Mouse (Mus musculus) testis, adult 10 weeks (tissue): ENCODE data around the gene AC124108.1. TPM values are rescaled to one million over a fixed set of nuclear protein-coding genes. Genes with fewer than 3 reads are reported as not detected.

Source experiments
- polyA plus RNA-seq: library from polyadenylated mRNA; stranded (reverse); fragments of 350-450 nt; fragmentation: Illumina TruSeq; extraction: RNeasy Lipid Tissue Mini Kit (QIAGEN cat#74804); gene quantifications from one replicate; pipeline ENCODE4 v1.2.3, GENCODE M21; 2014; ENCODE audit warnings: low read depth, low replicate concordance

AC124108.1 gene
- 0.11 TPM for polyA plus RNA-seq

DNA sequence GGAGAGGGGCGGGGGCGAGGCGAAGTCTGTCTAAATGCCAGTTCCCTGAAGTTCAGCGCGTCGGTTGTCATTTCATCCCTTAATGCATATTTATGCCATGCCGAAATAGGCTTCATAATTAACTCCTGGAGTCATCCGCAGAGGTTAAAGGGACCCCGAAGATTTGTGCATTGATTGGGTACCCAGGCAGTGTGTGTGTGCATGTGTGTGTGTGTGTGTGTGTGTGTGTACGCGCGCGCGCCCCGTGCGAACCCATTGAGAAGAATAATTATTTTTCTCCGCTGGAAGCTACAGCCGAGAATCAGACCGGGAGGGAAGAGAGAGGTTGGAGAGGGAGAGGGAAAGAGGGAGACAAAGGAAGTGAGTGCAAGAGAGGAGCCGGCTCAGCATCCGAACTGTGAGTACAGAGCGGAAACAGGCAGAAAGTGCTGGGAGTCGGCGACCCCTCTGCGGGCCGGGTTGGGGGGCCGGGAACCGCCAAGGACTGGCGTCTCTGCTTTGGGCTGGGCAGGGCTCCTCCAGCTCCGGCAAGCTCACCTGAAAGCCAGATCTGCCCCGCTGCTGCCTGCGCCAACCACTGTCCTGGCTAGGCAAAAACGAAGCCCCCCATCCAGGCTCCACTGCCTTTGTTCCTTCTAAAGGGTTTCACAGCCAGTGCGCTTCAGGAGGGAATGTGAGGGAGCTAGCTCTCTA is at the start of gene AC124108.1, which contains the start of gene Lemd1:
Gene AC124108.1, plus strand, starts transcription at position 365 of the 693 bp plus-strand sequence.
Gene Lemd1, plus strand, starts transcription at position 339 of the 693 bp plus-strand sequence.

DNA sequence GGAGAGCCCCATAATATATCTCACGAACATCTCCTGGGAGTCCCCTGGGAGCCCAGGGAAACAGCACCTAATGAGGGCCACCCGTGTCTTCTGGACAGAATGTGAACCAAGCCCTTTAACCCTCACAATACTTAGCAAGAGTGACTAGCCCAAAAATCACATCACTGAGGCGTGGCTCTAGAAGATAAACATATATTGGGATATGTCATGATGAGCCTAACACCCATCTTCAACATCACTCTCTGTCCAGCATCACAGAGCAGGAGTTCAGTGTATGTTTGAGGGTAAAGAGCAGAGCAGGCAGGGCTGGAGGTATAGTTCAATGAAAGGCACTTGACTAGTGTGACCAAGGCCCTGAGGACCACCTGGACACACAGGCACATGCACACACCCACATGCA is 38.4 kb downstream of the AC124108.1 start, which contains the start of gene Gm10188:
Gene Gm10188, minus strand, starts transcription at position 101 of the 400 bp plus-strand sequence.

Other genes starting within 250 kb of the AC124108.1 start
- 1.4 TPM for gene Slc45a3, start 228.5 kb upstream of the AC124108.1 start, polyA plus RNA-seq
- gene Elk4, start 183.8 kb upstream of the AC124108.1 start, polyA plus RNA-seq, result 4.8 TPM
- 0.22 TPM for gene Mfsd4a, start 123.4 kb upstream of the AC124108.1 start, polyA plus RNA-seq
- 1.2 TPM for gene Cdk18, start 51.8 kb upstream of the AC124108.1 start, polyA plus RNA-seq
- gene Lemd1, start within 50 bp of the AC124108.1 start, polyA plus RNA-seq, result 90.8 TPM
- gene Gm10188, start 38.3 kb downstream of the AC124108.1 start, polyA plus RNA-seq, result 0.78 TPM
- 0.25 TPM for gene Klhdc8a, start 107.2 kb downstream of the AC124108.1 start, polyA plus RNA-seq
- 1.8 TPM for gene Nuak2, start 124.7 kb downstream of the AC124108.1 start, polyA plus RNA-seq
- gene Tmcc2, start 199.8 kb downstream of the AC124108.1 start, polyA plus RNA-seq, result 0.29 TPM
- gene Dstyk, start 226.1 kb downstream of the AC124108.1 start, polyA plus RNA-seq, result 7.5 TPM